Mouse (Mus musculus): ENCODE data around the gene Gabarapl2. TPM values are rescaled to one million over a fixed set of nuclear protein-coding genes. Genes with fewer than 3 reads are reported as not detected.

Gene Gabarapl2
- polyA plus RNA-seq, 1 experiment from 2014 or later, result 213 TPM

DNA sequence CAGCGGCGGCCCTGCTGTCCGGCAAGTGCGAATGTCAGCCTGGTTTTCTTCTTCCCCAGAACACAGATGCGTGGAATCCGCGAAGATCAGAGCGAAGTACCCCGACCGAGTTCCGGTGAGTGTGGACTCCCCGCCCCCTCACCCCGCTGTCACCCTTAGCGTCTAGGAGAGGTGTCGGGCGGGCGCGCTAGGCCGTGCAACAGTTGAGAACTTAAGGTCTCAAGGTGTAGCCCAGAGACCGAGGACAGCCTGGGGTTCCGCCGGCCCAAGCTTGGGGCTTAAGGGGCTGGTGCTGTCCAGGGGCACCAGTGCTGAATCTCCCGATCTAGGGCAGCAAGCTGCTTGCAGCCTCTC is 575 bp downstream of the Gabarapl2 start:
- peak overlapping the region; percentile 100 for H3K4me3 ChIP-seq
- peaks cover 23% of the 10 kb centered on the region for H3K4me1 ChIP-seq
- H3K27ac ChIP-seq, result peak overlapping the region; percentile 91
- H3K9me3 ChIP-seq, result no peaks in the 10 kb centered on the region
- peak; percentile 36 for DNase-seq (ENCODE audit: extremely low spot score, low spot score)
- peaks cover 42% of the 10 kb centered on the region for H3K36me3 ChIP-seq (replicated peaks)
- under 1% methylated on average over 23 of the region's 23 CpGs for WGBS
- H3K27me3 ChIP-seq (ENCODE audit: poor library complexity, severe bottlenecking), result no peaks in the 10 kb centered on the region

DNA sequence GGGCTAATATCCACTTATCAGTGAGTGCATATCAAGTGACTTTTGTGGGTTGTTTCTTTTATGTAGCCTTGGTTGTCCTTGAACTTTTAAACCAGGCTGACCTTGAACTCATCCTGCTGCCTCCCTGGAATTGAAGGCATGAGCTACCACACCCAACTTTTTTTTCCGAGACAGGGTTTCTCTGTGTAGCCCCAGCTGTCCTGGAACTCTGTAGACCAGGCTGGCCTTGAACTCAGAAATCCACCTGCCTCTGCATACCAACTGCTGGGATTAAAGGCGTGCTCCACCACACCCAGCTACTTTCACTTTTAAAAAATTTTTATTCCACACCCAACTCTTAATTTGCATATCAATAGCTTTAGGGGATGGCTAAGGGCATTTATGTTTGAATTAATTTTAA is 3.0 kb downstream of the Gabarapl2 start:
- DNase-seq (ENCODE audit: extremely low spot score, low spot score), result no peak
- Histone ChIP-seq H3K27me3 (ENCODE audit: poor library complexity, severe bottlenecking) (no peaks in the 10 kb centered on the region), H3K36me3 (replicated peaks) (peaks cover 67% of the 10 kb centered on the region), H3K4me3 (no peak overlapping the region), H3K9me3 (no peaks in the 10 kb centered on the region), H3K4me1 (peaks cover 23% of the 10 kb centered on the region), H3K27ac (no peak overlapping the region)
- WGBS, result 90% methylated on average over 2 of the region's 2 CpGs

DNA sequence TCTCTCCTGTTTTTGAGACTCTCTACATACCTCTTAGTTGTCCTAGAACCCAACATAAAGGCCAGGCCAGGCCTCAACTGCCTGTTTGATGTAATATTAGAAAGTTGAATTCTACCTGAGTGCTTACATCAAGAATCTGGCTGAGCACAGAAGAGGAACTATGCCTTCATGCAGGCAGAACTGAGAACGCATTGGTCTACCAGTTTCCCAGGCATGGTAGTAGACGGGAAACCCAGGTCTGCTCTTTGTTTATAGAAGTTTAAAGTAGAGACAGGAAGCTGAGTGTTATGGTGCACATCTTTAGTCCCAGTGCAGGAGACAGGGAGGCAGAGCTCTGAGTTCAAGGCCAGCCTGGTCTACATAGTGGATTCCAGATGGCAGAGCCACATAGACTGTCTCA is 6.6 kb downstream of the Gabarapl2 start:
- Histone ChIP-seq H3K27me3 (ENCODE audit: poor library complexity, severe bottlenecking) (no peaks in the 10 kb centered on the region), H3K4me3 (no peak overlapping the region), H3K4me1 (peaks cover 1% of the 10 kb centered on the region), H3K36me3 (replicated peaks) (peaks cover 97% of the 10 kb centered on the region), H3K27ac (no peak overlapping the region), H3K9me3 (no peaks in the 10 kb centered on the region)
- no peak for DNase-seq (ENCODE audit: extremely low spot score, low spot score)
- 96% methylated on average over 2 of the region's 2 CpGs for WGBS

DNA sequence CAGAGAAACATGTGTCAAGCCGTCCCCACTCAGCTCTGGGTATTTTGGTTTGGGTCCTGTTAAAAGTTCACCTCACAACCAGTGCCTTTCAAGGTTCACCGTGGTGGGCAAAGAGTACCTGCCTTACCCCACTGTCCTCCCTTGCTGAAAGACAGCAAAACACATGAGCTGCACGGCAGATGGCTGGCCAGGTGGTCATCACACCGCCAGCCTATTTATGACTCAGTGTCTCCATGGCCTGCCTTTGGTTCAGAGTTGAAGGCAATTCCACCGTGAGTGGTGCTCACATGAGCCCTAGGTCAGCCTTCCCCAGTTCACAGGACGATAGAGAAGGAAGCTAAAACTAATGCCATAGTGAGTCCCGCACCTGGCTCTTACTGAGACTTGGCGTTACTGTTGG is 7.5 kb downstream of the Gabarapl2 start:
- H3K36me3 ChIP-seq (replicated peaks), result peaks cover 92% of the 10 kb centered on the region
- H3K4me1 ChIP-seq, result no peaks in the 10 kb centered on the region
- no peaks in the 10 kb centered on the region for H3K9me3 ChIP-seq
- H3K4me3 ChIP-seq, result no peak overlapping the region
- no peak for DNase-seq (ENCODE audit: extremely low spot score, low spot score)
- H3K27ac ChIP-seq, result no peak overlapping the region
- no peaks in the 10 kb centered on the region for H3K27me3 ChIP-seq (ENCODE audit: poor library complexity, severe bottlenecking)
- 94% methylated on average over 8 of the region's 8 CpGs for WGBS

DNA sequence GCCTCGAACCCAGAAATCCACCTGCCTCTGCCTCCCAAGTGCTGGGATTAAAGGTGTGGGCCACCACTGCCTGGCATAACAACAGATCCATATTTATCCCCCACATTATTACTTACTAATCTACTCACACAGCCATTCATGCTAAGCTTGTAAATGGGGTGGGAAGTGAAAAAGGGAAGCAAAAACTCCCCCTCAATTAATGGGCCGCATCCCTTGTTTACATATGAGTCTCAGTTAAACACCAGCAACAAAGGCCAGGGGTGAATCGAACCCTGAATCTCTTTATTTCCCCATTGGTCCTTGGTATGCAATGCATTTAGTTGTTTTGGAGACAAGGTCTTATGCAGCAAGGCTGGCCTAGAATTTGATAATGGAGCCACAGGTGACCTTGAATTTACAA is 10.3 kb downstream of the Gabarapl2 start:
- H3K27ac ChIP-seq, result no peak overlapping the region
- H3K9me3 ChIP-seq, result no peaks in the 10 kb centered on the region
- H3K27me3 ChIP-seq (ENCODE audit: poor library complexity, severe bottlenecking), result no peaks in the 10 kb centered on the region
- DNase-seq (ENCODE audit: extremely low spot score, low spot score), result no peak
- 89% methylated on average over 3 of the region's 3 CpGs for WGBS
- peaks cover 92% of the 10 kb centered on the region for H3K36me3 ChIP-seq (replicated peaks)
- no peak overlapping the region for H3K4me3 ChIP-seq
- H3K4me1 ChIP-seq, result no peaks in the 10 kb centered on the region

DNA sequence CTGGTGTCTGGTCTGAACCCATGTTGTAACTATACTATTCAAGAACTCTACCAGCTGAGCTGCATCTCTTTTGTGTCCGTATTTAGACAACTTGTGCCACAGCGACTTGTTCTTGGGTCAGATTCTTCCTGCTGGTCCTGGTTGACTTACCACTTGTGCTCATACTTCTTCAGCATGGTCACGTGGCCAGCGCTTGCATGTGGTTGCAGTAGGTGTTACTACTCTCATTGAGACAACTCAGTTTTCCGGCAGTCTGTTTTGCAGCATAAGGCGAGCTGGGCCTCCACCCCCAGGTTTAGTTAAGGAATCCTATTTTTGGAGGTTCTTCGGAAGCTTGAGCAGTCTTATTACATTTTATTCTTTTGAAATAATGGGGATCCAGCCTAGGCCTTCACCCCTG is 10.8 kb downstream of the Gabarapl2 start:
- peaks cover 92% of the 10 kb centered on the region for H3K36me3 ChIP-seq (replicated peaks)
- no peaks in the 10 kb centered on the region for H3K4me1 ChIP-seq
- H3K9me3 ChIP-seq, result no peaks in the 10 kb centered on the region
- H3K4me3 ChIP-seq, result no peak overlapping the region
- WGBS, result 93% methylated on average over 7 of the region's 7 CpGs
- H3K27me3 ChIP-seq (ENCODE audit: poor library complexity, severe bottlenecking), result no peaks in the 10 kb centered on the region
- H3K27ac ChIP-seq, result no peak overlapping the region
- DNase-seq (ENCODE audit: extremely low spot score, low spot score), result no peak

DNA sequence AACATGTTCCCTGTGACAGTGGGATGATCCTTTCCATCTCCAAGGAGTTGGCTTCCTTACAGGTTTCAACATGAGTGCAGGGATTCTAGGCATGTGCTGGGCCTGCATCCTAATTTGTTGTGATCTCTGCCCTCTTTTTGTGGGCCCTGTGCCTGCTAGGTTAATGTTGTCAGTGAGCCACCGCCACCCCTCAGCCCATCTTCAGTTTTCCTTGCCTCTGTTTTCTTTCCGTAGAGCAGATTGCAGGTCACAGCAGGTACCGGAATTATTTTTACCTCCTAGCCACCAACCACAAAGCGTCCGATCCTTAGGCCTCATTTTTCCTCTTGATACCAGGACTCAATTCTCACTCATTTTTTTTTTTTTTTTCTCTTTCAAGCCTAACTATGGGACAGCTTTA is 11.4 kb downstream of the Gabarapl2 start:
- Histone ChIP-seq H3K36me3 (replicated peaks) (peaks cover 92% of the 10 kb centered on the region), H3K27ac (no peak overlapping the region), H3K4me1 (no peaks in the 10 kb centered on the region), H3K27me3 (ENCODE audit: poor library complexity, severe bottlenecking) (no peaks in the 10 kb centered on the region), H3K9me3 (no peaks in the 10 kb centered on the region), H3K4me3 (no peak overlapping the region)
- no peak for DNase-seq (ENCODE audit: extremely low spot score, low spot score)
- WGBS, result 96% methylated on average over 5 of the region's 5 CpGs

DNA sequence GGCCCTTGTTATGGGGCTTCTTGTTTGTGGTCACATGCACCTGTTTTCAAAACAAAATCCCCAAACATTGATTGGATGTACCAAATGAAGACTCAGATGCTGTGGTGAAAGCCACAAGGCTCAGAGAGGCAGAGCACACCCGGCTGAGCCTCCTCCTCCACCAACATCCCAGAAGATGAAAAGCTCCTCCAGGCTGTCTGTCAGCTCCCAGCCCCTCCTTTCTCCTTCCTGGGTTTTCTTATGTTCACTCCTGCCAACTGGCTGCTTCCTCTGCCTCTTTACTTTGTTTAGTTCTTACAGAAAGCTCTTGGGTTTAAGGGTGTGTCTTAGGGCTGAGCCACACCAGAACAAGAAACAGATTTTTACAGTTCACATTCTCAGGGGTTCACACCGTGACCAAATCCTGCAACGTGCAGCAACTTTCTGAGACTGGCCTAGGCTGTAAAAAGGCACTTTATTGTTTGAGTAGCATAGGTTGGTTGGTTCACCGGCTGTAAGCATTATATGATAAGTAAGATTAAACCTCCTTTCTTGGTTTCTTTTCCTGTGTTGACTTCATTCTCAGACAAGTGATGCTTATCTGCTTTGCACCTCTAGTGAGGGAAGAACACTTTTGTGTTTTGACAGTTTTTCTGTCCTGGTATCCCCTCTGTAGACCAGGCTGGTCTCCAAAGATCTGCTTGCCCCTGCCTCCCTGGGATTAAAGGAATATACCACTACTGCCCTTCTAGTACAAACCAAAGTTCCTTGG is 14.5 kb downstream of the Gabarapl2 start:
- H3K9me3 ChIP-seq, result no peaks in the 10 kb centered on the region
- 95% methylated on average over 4 of the region's 4 CpGs for WGBS
- DNase-seq (ENCODE audit: extremely low spot score, low spot score), result no peak
- no peaks in the 10 kb centered on the region for H3K27me3 ChIP-seq (ENCODE audit: poor library complexity, severe bottlenecking)
- H3K27ac ChIP-seq, result no peak overlapping the region
- H3K36me3 ChIP-seq (replicated peaks), result peaks cover 91% of the 10 kb centered on the region
- H3K4me1 ChIP-seq, result no peaks in the 10 kb centered on the region
- no peak overlapping the region for H3K4me3 ChIP-seq

DNA sequence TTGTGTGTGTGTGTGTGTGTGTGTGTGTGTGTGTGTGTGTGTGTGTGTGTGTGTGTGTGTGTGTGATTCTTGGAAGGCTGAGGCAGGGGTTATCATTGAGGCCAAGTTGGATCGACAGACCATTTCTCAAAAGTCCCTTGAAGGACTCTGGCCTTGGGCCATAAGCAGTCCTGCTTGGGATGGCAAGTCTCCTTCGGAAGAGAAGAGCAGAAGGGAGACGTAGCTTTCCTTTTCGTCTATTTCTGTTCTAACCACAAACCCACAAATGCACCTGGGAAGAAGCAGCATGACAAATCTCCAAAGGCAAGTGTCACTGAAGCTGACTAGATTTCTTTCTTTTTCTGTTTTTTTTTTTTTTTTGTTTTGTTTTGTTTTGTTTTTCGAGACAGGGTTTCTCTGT is 15.4 kb downstream of the Gabarapl2 start:
- 95% methylated on average over 5 of the region's 5 CpGs for WGBS
- DNase-seq (ENCODE audit: extremely low spot score, low spot score), result no peak
- no peak overlapping the region for H3K4me3 ChIP-seq
- H3K9me3 ChIP-seq, result no peaks in the 10 kb centered on the region
- no peaks in the 10 kb centered on the region for H3K27me3 ChIP-seq (ENCODE audit: poor library complexity, severe bottlenecking)
- H3K36me3 ChIP-seq (replicated peaks), result peaks cover 86% of the 10 kb centered on the region
- no peaks in the 10 kb centered on the region for H3K4me1 ChIP-seq
- no peak overlapping the region for H3K27ac ChIP-seq

DNA sequence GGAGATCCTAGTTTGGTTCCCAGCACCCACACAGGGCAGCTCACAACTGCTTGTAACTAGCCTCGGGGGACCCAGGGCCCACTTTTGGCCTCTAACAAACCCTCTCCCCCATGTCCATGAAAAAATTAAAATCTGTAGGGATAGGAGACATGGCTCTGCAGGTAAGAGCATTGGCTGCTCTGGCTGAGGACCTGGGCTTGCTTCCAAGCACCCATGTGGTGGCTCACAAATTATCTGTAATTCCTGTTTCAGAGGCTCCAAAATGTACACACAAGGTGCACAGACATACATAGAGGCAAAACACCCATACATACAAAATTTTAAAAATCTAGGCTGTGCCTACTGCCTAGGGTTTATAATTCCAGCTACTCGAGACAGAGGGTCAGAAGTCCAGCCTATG is 16.7 kb downstream of the Gabarapl2 start:
- 94% methylated on average over 2 of the region's 2 CpGs for WGBS
- H3K9me3 ChIP-seq, result no peaks in the 10 kb centered on the region
- H3K4me1 ChIP-seq, result no peaks in the 10 kb centered on the region
- no peak for DNase-seq (ENCODE audit: extremely low spot score, low spot score)
- no peak overlapping the region for H3K27ac ChIP-seq
- H3K36me3 ChIP-seq (replicated peaks), result peaks cover 73% of the 10 kb centered on the region
- no peak overlapping the region for H3K4me3 ChIP-seq
- H3K27me3 ChIP-seq (ENCODE audit: poor library complexity, severe bottlenecking), result no peaks in the 10 kb centered on the region

DNA sequence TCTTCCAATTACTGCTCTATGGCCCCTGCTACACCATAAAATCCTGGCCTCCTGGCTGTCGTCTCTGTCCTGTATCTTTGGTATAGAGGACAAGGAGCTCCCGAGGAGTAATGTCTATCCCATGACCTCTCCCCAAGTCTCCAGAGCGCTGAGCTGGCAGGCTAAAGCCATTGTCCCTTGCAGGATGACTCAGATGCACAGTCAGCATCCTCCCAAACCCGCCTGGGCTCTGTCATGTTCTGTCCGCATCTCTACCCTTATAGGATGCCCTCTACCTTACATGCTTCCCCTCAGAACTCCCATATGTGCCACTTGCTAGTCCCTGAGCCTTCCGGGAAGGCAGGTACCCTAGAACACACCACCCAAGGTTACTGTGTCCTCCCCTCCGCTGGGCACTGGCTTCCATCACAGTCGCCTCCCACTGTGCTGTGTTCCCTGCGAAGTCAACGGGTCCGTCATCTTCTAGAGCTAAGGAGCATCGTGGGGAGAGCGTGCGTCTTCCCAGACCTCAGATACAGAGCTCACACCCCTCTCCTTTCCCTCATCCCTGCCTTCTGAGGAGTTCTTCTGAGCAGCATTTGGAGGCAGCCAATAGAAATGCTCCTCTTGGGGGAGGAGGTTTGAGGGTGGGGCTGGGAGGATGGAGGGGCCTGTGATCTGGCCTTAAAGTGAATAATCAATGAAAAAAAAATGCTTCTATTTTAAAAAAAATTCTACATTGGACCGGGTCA is 20.3 kb downstream of the Gabarapl2 start:
- WGBS, result 74% methylated on average over 15 of the region's 15 CpGs
- DNase-seq (ENCODE audit: extremely low spot score, low spot score), result no peak
- peaks cover 45% of the 10 kb centered on the region for H3K36me3 ChIP-seq (replicated peaks)

DNA sequence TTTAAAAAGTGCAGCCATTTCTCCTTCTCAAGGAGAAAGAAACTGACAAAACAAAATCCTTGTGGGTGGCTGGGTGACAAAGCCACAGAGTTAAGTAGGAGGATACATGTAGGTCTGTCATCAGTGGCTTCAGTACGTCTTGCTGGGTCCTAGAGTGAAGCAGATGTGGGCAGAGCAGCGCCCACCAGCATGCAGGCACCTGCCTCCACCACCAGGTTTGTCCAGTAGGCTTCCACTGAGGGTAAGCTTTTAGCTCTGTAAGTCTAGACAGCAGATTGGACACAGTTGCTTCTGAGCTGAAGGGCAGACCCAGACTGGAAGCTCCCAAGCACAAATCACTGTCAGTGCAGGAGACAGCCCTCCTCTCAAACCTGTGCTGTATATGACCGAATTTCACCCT is 20.8 kb downstream of the Gabarapl2 start:
- no peak overlapping the region for H3K27ac ChIP-seq
- H3K9me3 ChIP-seq, result no peaks in the 10 kb centered on the region
- H3K4me3 ChIP-seq, result no peak overlapping the region
- no peak for DNase-seq (ENCODE audit: extremely low spot score, low spot score)
- peaks cover 40% of the 10 kb centered on the region for H3K36me3 ChIP-seq (replicated peaks)
- H3K27me3 ChIP-seq (ENCODE audit: poor library complexity, severe bottlenecking), result no peaks in the 10 kb centered on the region
- 72% methylated on average over 3 of the region's 3 CpGs for WGBS
- 0 out of 2 replicates have a peak, but pooled peaks cover 8% of the 10 kb centered on the region for H3K4me1 ChIP-seq

More for the DNA sequence above, 20.3 kb downstream of the Gabarapl2 start:
- Histone ChIP-seq H3K4me3 (no peak overlapping the region), H3K27me3 (ENCODE audit: poor library complexity, severe bottlenecking) (no peaks in the 10 kb centered on the region), H3K9me3 (no peaks in the 10 kb centered on the region), H3K27ac (no peak overlapping the region), H3K4me1 (0 out of 2 replicates have a peak, but pooled peaks cover 8% of the 10 kb centered on the region)

DNA sequence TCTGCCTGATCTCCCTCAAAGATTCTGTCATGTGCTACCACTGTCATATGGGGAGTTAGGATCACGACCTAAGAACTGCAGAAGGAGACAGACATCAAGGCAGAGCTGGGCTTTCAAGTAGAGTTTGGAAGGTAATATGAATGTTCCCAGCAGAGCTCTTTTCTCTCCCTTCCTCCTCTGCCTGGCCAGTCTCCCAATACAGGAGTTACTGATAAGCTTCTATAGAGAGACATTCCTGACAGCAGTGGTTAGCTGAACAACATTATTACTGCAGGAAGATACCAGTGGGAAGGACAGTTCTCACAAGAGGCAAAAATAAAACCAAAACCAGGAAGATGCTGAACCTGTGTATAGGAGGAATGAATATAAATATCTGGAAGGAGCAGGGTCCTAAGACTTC is 22.1 kb downstream of the Gabarapl2 start:
- Histone ChIP-seq H3K4me1 (0 out of 2 replicates have a peak, but pooled peaks cover 8% of the 10 kb centered on the region), H3K27me3 (ENCODE audit: poor library complexity, severe bottlenecking) (no peaks in the 10 kb centered on the region), H3K36me3 (replicated peaks) (peaks cover 38% of the 10 kb centered on the region), H3K4me3 (no peak overlapping the region), H3K27ac (no peak overlapping the region), H3K9me3 (no peaks in the 10 kb centered on the region)
- 83% methylated on average over 1 of the region's 1 CpGs for WGBS
- DNase-seq (ENCODE audit: extremely low spot score, low spot score), result no peak

All from forebrain, embryonic 10.5 days (tissue).